Mouse (Mus musculus) ovary, postnatal 36 days (tissue): ENCODE measurements around the gene Tmeff1.

Source experiments
- DNase-seq: peaks from one replicate; pipeline ENCODE4 v3.0.0; 2022; ENCODE audit warnings: low spot score, mixed read lengths

The Tmeff1 gene

DNA sequence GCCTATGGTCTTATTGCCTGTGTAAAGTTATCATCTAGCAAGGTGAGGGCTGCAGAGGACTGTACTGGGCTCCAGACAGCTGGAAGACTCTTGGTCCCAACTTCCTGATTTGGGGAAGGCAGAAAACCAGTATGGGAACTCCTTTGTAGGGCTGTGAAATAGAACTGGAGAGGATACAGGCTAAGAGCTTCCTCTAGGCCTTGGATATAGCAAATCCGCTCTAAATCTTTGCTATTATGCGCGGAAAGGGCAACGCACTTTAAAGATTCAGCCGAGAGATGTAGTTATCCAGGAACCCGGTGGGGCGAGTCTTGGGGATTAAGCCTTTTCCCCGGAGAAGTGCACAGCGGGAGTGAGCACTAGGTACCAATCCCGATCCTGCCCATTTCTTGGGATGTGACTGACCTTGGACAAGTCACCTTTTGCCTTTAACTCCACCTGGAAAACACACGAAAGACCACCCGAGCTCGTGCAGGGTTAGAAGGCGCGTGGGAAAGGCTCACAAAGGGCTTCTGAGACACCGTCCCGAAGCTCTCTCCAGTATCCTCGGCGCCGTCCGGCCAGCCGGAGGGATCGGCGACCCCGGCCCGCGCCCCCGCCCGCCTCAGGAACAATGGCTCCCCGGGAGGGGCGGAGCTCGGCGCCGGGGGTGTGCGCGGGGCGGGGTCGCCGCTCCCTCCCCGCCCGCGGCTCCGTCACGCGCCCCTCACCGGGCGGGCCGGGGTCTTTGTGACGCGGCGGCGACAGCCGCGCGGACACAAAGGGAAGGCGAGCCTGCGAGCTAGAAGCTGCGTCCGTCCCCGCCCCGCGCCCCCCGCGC lies at the start of gene Tmeff1:
Gene Tmeff1 (plus strand): TSS at position 754 of the 820 bp plus-strand sequence.
- peak; percentile 53 for DNase-seq

GRCm38 (mm10) chr4:48536275-48536674 lies 48.7 kb upstream of the Tmeff1 start:
- no peak for DNase-seq

- no peak for DNase-seq
Observed at GRCm38 (mm10) chr4:48537024-48537423, 48.0 kb upstream of the Tmeff1 start.

- no peak for DNase-seq
Observed at GRCm38 (mm10) chr4:48538581-48538980, 46.4 kb upstream of the Tmeff1 start.

- peak; percentile 57 for DNase-seq
Observed at GRCm38 (mm10) chr4:48539841-48540575, 45.0 kb upstream of the Tmeff1 start, which contains the start of gene Msantd3. Gene Msantd3 (plus strand): TSS chr4:48539935.

- peak; percentile 60 for DNase-seq
Observed at GRCm38 (mm10) chr4:48540576-48541111, 44.3 kb upstream of the Tmeff1 start.

DNA sequence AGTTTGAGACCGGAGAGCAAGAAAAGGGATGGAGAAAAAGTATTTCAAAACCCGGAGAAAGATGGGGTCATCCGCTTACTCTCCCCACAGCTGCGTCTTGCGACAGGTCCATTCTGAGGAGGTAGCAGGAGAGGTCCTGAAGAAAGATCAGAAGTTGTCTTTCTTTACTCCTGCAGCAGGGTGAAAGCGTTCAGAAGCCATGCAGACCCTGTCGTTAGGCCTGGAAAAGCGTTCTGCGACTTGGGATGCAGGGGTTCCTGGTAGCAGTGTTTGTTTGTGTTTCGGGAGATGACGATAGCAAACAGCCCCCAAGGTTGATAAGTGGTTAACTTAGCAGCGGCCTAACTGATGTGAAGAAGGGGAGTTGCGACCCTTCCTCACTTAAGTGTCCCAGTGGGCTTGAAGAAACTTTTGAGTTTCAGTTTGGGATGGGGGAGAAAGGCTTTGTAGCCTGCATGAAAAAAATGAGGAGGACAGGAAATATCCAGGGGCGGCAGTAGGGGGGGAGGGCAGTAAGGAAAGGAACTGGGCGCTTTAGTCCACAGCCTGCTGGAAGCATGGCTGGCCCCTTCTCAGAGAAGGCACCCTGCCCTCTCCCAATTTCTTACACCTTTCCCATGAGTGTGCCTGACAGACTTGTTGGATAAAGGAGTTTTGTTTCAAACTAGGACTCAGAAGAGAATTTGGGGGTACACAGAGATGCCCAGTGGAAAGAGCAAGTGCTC lies 43.3 kb upstream of the Tmeff1 start:
- no peak for DNase-seq

DNA sequence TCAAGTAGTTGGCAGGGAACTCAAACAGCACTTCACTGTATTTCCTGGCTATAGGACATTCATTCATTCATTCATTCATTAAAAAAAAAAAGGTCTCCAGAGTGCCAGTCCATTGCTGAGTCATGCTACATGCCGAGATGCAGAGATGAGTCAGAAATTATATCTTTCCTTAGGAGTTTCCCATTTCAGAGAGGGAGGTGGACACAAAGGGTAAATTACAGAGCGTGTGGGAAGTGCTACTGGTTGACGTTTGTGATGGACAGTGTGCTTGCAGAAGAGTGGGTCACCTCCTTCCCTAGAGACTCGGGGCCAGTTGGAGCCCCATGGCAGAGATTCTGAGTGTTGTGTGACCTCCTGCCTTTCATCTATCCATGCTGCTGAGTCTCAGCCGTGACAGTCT lies 42.6 kb upstream of the Tmeff1 start:
- DNase-seq: no peak

GRCm38 (mm10) chr4:48543071-48543865 lies 41.7 kb upstream of the Tmeff1 start:
- no peak for DNase-seq

GRCm38 (mm10) chr4:48544141-48544540 lies 40.8 kb upstream of the Tmeff1 start:
- no peak for DNase-seq

GRCm38 (mm10) chr4:48545966-48546365 lies 39.0 kb upstream of the Tmeff1 start:
- DNase-seq: no peak

- no peak for DNase-seq
Observed at GRCm38 (mm10) chr4:48546568-48547496, 38.1 kb upstream of the Tmeff1 start.

DNA sequence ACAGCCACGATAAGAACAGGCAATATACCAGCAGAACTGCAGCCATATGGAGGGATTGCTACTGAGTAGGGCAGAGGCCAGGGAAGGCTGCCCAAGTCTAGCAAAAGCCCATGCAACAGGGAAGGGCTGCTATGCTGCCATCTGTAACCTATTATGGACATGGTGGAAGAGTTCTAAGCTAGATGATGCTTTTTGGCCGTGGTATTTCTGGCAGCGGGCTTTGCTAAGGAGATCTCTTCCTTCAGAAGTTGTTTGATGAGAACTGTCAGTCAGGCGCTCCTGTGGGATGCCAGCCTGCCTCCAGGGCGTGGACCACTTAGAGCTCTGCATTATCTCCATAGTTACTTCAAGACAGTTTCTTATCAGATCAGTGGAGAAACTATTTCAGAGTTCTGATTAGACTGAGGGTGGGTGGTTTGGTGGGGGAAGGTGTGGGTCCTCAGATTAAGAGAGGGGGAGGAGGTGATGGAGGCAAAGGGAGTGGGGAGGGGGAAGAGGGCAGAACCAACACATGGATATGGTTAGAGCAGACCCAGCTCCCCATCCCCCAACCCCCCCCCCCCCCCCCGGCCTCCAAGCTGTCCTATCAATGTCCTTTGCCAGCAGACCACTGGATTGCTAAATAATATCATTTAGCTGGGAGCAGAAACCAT lies 36.5 kb upstream of the Tmeff1 start:
- DNase-seq: no peak

DNA sequence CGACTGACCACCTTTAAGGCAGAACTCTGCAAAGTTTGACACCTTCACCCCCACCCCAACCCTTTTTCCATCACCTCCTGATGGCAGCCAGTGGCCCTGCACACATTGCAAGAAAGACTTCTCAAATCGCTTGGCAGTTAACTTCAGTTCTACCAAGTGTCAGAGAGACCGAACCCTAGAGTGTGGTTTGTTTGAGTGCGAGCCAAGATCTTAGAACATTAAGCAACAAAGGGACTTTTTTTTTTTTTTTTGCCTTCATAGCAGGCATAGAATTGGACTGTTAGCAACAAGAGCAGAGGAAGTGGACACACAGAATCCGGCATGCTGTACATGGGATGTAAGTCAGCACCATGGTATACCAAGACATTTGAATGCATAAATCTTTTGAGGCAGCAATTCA lies 35.3 kb upstream of the Tmeff1 start:
- DNase-seq: no peak

DNA sequence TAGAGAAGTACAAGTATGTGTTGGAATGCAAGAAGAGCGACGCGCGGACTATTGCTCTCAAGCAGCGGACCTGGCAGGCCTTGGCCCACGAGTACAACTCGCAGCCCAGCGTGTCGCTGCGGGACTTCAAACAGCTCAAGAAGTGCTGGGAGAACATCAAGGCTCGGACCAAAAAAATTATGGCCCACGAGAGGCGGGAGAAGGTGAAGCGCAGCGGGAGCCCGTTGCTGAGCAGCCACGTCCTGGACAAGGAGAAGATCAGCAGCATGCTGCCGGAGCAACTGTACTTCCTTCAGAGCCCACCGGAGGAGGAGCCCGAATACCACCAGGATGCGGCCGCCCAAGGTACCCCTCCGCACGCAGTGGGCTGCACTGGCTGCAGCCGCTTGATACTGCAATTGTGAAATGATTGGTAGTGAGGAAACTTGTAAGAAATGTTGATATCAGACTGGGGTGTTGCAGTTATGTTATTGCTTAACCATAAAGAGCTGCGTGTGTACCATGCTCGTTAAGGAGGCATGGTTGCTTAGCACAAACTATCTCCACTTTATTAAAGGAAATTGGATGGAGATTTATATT lies 32.4 kb upstream of the Tmeff1 start:
- no peak for DNase-seq

- DNase-seq: no peak
Observed at GRCm38 (mm10) chr4:48554132-48554531, 30.8 kb upstream of the Tmeff1 start.

DNA sequence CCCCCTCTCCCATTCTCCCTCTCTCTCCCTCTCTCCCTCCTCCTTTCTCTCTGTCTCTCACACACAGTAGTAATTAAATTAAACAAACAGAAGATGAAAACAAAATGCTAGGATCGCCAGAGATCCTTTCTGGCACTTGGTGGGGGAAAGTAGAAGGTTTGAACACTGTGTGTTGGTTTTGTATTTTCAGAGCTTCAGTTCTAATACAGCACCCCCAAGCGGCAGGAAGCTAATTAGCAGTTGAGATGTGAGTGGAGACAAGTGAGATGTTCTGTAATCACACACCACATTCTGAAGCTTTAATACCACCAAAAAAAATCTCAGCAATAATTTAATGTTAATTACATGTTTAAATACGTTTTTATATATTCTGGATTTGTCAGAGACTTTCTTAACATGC lies 29.2 kb upstream of the Tmeff1 start:
- no peak for DNase-seq

DNA sequence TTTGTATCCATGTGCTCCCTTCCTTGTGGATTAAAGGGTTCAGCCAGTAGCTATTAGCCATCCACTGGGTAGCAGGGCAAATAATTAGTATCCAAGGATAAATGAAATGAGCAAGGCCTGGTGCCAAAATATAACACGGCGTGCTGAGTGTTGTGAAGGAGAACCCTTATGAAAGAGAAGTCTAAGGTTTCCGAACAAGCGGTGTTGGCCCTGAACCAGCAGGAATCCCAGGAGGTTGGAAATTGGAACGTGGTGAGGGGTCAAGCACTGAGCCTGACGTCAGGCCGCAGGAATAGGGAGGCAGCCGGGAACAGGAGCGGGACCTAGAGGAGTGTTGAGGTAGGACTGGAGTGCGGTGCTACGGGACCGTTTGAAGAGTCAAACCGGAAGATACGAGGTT lies 25.3 kb upstream of the Tmeff1 start:
- no peak for DNase-seq

GRCm38 (mm10) chr4:48561824-48562223 lies 23.1 kb upstream of the Tmeff1 start:
- no peak for DNase-seq
